In genomic region chr4:129697191-129697590, GRCm38 (mm10) we compare ENCODE assay signal across 8 mouse cellular contexts. TPM values are rescaled to one million over a fixed set of nuclear protein-coding genes. Genes with fewer than 3 reads are reported as not detected.
DNase-seq lines count a peak whose midpoint lies in the region; ATAC-seq and TF ChIP-seq lines count a peak whose summit lies in the region.

No protein-coding gene starts in this region.

- H3K79me2 ChIP-seq in macrophage (ENCODE audit: inconsistent target): no peaks in the 10 kb centered on the region

- no peaks in the 10 kb centered on the region for H3K9me3 ChIP-seq in heart, embryonic 13.5 days
- no peaks in the 10 kb centered on the region for H3K9me3 ChIP-seq in ES-E14 (ENCODE audit: control insufficient read depth, insufficient read depth, low read depth, low read length)
- H3K9me3 ChIP-seq in forebrain, postnatal 0 days (ENCODE audit: low read length): no peaks in the 10 kb centered on the region

- in situ Hi-C loops in ES-E14 (cut with MboI; ENCODE audit: low sequenced_read_pairs in 2 of 2, unreplicated experiment in 2 of 2): no loop called here

- intact Hi-C loops in heart, postnatal 25 days (cut with DNase I): no loop called here

- WGBS in heart, embryonic 13.5 days: 80% methylated on average over 7 of the region's 7 CpGs
- WGBS in forebrain, postnatal 0 days: 76% methylated on average over 7 of the region's 7 CpGs
- WGBS in macrophage (ENCODE audit: missing documents): 93% methylated on average over 7 of the region's 7 CpGs

- no peaks in the 10 kb centered on the region for H3K27me3 ChIP-seq in heart, embryonic 13.5 days (replicated peaks)
- no peaks in the 10 kb centered on the region for H3K27me3 ChIP-seq in forebrain, postnatal 0 days (ENCODE audit: insufficient read depth, low read length)

- peak overlapping the region; percentile 80 for H3K4me3 ChIP-seq in heart, embryonic 13.5 days
- H3K4me3 ChIP-seq in ES-E14 (ENCODE audit: insufficient read depth in 1 of 2, low read depth in 1 of 2, low read length in 2 of 2, poor library complexity in 1 of 2, severe bottlenecking in 1 of 2) (peak overlapping the region; percentile 73 to 97; a peak in 3 of 4 replicates), macrophage (ENCODE audit: inconsistent target) (peak overlapping the region; percentile 83; the same call in 1 of the 2 replicates)
- H3K4me3 ChIP-seq in forebrain, postnatal 0 days (ENCODE audit: low read depth, low read length): peak overlapping the region; percentile 81

- H3K4me1 ChIP-seq in heart, embryonic 13.5 days: peaks cover 41% of the 10 kb centered on the region
- H3K4me1 ChIP-seq in ES-E14 (ENCODE audit: control insufficient read depth in 2 of 2, insufficient read depth in 2 of 2, low read length in 2 of 2, poor library complexity in 1 of 2): 0 out of 4 replicates have a peak, but pooled peaks cover 0 to 2% of the 10 kb centered on the region in 2 experiments
- peaks cover 14% of the 10 kb centered on the region for H3K4me1 ChIP-seq in forebrain, postnatal 0 days (ENCODE audit: insufficient read depth)

- peak overlapping the region; percentile 90 for H3K9ac ChIP-seq in heart, embryonic 13.5 days
- H3K9ac ChIP-seq in ES-E14 (ENCODE audit: insufficient read depth, low read depth, low read length, poor library complexity, severe bottlenecking): peak overlapping the region; percentile 97; the same call in 1 of the 2 replicates
- H3K9ac ChIP-seq in forebrain, postnatal 0 days: peak overlapping the region; percentile 82

- TF ChIP-seq CTCF in forebrain, postnatal 0 days (IDR thresholded peaks at IDR 0.05; ENCODE audit: low read depth): no peak

- peak overlapping the region; percentile 89 for H3K27ac ChIP-seq in heart, embryonic 13.5 days (replicated peaks)
- no peak overlapping the region for H3K27ac ChIP-seq in ES-E14 (ENCODE audit: insufficient read depth, low read depth, low read length, poor library complexity, severe bottlenecking)
- peak overlapping the region; percentile 99 for H3K27ac ChIP-seq in forebrain, postnatal 0 days (ENCODE audit: low read depth, low read length)
- H3K27ac ChIP-seq in macrophage: peak overlapping the region; percentile 36; the same call in 1 of the 2 replicates

- no peak for ATAC-seq in heart, embryonic 13.5 days (ENCODE audit: extremely low read depth, insufficient number of reproducible peaks, low FRiP score, low TSS enrichment)
- no peak for ATAC-seq in forebrain, postnatal 0 days

- H3K36me3 ChIP-seq in heart, embryonic 13.5 days: peaks cover 32% of the 10 kb centered on the region
- H3K36me3 ChIP-seq in ES-E14 (ENCODE audit: control insufficient read depth, insufficient read depth, low read length, poor library complexity, severe bottlenecking) (peaks cover 2% of the 10 kb centered on the region; the same call in 1 of the 2 replicates), macrophage (ENCODE audit: inconsistent target) (peaks cover 8% of the 10 kb centered on the region; the same call in 1 of the 2 replicates)
- H3K36me3 ChIP-seq in forebrain, postnatal 0 days (ENCODE audit: insufficient read depth): peaks cover 17% of the 10 kb centered on the region

- DNase-seq in heart, postnatal 25 days (ENCODE audit: low spot score): no peak
- DNase-seq in ES-E14 (ENCODE audit: low read depth, low spot score): no peak
- peak; percentile 47 for DNase-seq in forebrain, postnatal 0 days
- DNase-seq in spleen, postnatal 4 days (ENCODE audit: low spot score in 2 of 2): no peak
- no peak for DNase-seq in spleen, postnatal 14 days (ENCODE audit: low spot score in 2 of 2)
- DNase-seq in right cerebral cortex, postnatal 10 days (ENCODE audit: low spot score in 2 of 2): no peak

- peak overlapping the region; percentile 82 for H3K4me2 ChIP-seq in heart, embryonic 13.5 days
- H3K4me2 ChIP-seq in forebrain, postnatal 0 days (ENCODE audit: low read depth): peak overlapping the region; percentile 63

TF ChIP-seq in ES-E14, 5 proteins besides CTCF, POLR2A, EP300 and RAD21:
- no peak for TF ChIP-seq ZC3H11A (IDR thresholded peaks at IDR 0.05; ENCODE audit: borderline replicate concordance, low read depth, low read length)
- no peak for TF ChIP-seq ZNF384 (IDR thresholded peaks at IDR 0.05; ENCODE audit: low read depth, low read length)
- no peak for TF ChIP-seq CHD2 (IDR thresholded peaks at IDR 0.05; ENCODE audit: low read depth, low read length)
- TF ChIP-seq MAFK (IDR thresholded peaks at IDR 0.05; ENCODE audit: insufficient read depth, low read depth, low read length): no peak
- TF ChIP-seq HCFC1 (IDR thresholded peaks at IDR 0.05; ENCODE audit: borderline replicate concordance, insufficient read depth, low read length): no peak

RNA-seq across cellular contexts. Expression of gene Tmem39b, which starts 0.6 kb away (rescaled TPM):
- 6.7 and 6.9 TPM in 2 replicates for polyA plus RNA-seq in heart, embryonic 13.5 days (2015; fragmentation: Nextera tagmentation; extraction: Ambion mirVana)
- 1 to 10 TPM; 5.3 to 5.7 TPM for total RNA-seq in heart, postnatal 25 days (2021)
- 15.8 and 16.9 TPM in 2 replicates for total RNA-seq in ES-E14 (2012; rRNA removed)
- 17.2 and 23.0 TPM in 2 replicates for total RNA-seq in forebrain, postnatal 0 days (2014; rRNA removed)
- 15.3 and 16.1 TPM in 2 replicates for polyA plus RNA-seq in forebrain, postnatal 0 days (2015; fragmentation: Nextera tagmentation; extraction: Ambion mirVana)
- total RNA-seq in macrophage (2018; cell fraction: chromatin; rRNA removed): 10 to 100 TPM in 4 of 26 experiments, 1 to 10 TPM in 19, under 1 TPM in 3; 0.52 to 14.4 (median 4.4) TPM
- 1 to 10 TPM; 2.9 to 8.6 (median 5.6) TPM for total RNA-seq in macrophage (2018; cell fraction: cytosol; rRNA removed)
- total RNA-seq in macrophage (2018; cell fraction: nucleus; rRNA removed): 10 to 100 TPM in 1 of 26 experiments, 1 to 10 TPM in 25; 1.7 to 11.9 (median 4.7) TPM
- polyA plus RNA-seq in macrophage (2018): 4.1 to 7.6 TPM (median 5.6 TPM) in 3 replicates

RNA-seq across cellular contexts. Expression of gene Kpna6, which starts 24.6 kb away (rescaled TPM):
- polyA plus RNA-seq in heart, embryonic 13.5 days (2015; fragmentation: Nextera tagmentation; extraction: Ambion mirVana): 13.3 TPM in 2 replicates
- 10 to 100 TPM; 71.7 to 79.6 TPM for total RNA-seq in heart, postnatal 25 days (2021)
- total RNA-seq in ES-E14 (2012; rRNA removed): 29.4 and 39.4 TPM in 2 replicates
- 52.8 and 60.5 TPM in 2 replicates for total RNA-seq in forebrain, postnatal 0 days (2014; rRNA removed)
- 9.8 and 11.2 TPM in 2 replicates for polyA plus RNA-seq in forebrain, postnatal 0 days (2015; fragmentation: Nextera tagmentation; extraction: Ambion mirVana)
- 10 to 100 TPM; 17.1 to 63.6 (median 43.2) TPM for total RNA-seq in macrophage (2018; cell fraction: chromatin; rRNA removed)
- total RNA-seq in macrophage (2018; cell fraction: cytosol; rRNA removed): 10 to 100 TPM; 35.7 to 53.9 (median 45.4) TPM
- 10 to 100 TPM; 20.7 to 59.0 (median 40.8) TPM for total RNA-seq in macrophage (2018; cell fraction: nucleus; rRNA removed)
- polyA plus RNA-seq in macrophage (2018): 30.7 to 40.5 TPM (median 31.0 TPM) in 3 replicates

RNA-seq across cellular contexts. Expression of gene Khdrbs1, which starts 44.9 kb away (rescaled TPM):
- polyA plus RNA-seq in heart, embryonic 13.5 days (2015; fragmentation: Nextera tagmentation; extraction: Ambion mirVana): 75.6 and 77.5 TPM in 2 replicates
- 10 to 100 TPM; 38.0 to 46.9 TPM for total RNA-seq in heart, postnatal 25 days (2021)
- total RNA-seq in ES-E14 (2012; rRNA removed): 39.6 and 58.2 TPM in 2 replicates
- total RNA-seq in forebrain, postnatal 0 days (2014; rRNA removed): 108 and 128 TPM in 2 replicates
- 90.5 and 105 TPM in 2 replicates for polyA plus RNA-seq in forebrain, postnatal 0 days (2015; fragmentation: Nextera tagmentation; extraction: Ambion mirVana)
- 100 to 1,000 TPM in 22 of 26 experiments, 10 to 100 TPM in 4; 78.6 to 300 (median 190) TPM for total RNA-seq in macrophage (2018; cell fraction: chromatin; rRNA removed)
- 10 to 100 TPM; 50.6 to 74.3 (median 65.3) TPM for total RNA-seq in macrophage (2018; cell fraction: cytosol; rRNA removed)
- total RNA-seq in macrophage (2018; cell fraction: nucleus; rRNA removed): 100 to 1,000 TPM in 16 of 26 experiments, 10 to 100 TPM in 10; 64.4 to 276 (median 115) TPM
- polyA plus RNA-seq in macrophage (2018): 60.8 to 81.1 TPM (median 62.9 TPM) in 3 replicates

RNA-seq across cellular contexts. Expression of gene Txlna, which starts 56.3 kb away (rescaled TPM):
- 47.5 and 49.4 TPM in 2 replicates for polyA plus RNA-seq in heart, embryonic 13.5 days (2015; fragmentation: Nextera tagmentation; extraction: Ambion mirVana)
- 10 to 100 TPM; 26.2 to 27.3 TPM for total RNA-seq in heart, postnatal 25 days (2021)
- total RNA-seq in ES-E14 (2012; rRNA removed): 61.5 and 72.9 TPM in 2 replicates
- 39.1 and 45.0 TPM in 2 replicates for total RNA-seq in forebrain, postnatal 0 days (2014; rRNA removed)
- 22.4 and 28.4 TPM in 2 replicates for polyA plus RNA-seq in forebrain, postnatal 0 days (2015; fragmentation: Nextera tagmentation; extraction: Ambion mirVana)
- 100 to 1,000 TPM in 1 of 26 experiments, 10 to 100 TPM in 25; 23.0 to 105 (median 64.1) TPM for total RNA-seq in macrophage (2018; cell fraction: chromatin; rRNA removed)
- 10 to 100 TPM; 21.3 to 64.8 (median 40.1) TPM for total RNA-seq in macrophage (2018; cell fraction: cytosol; rRNA removed)
- total RNA-seq in macrophage (2018; cell fraction: nucleus; rRNA removed): 10 to 100 TPM; 16.7 to 69.6 (median 45.1) TPM
- polyA plus RNA-seq in macrophage (2018): 34.1 to 39.3 TPM (median 37.5 TPM) in 3 replicates
